Mouse (Mus musculus) cerebellum, adult 8-10 months (tissue): ENCODE data around the gene Carnmt1.
A peak's percentile ranks its signal among the peaks of the same experiment; 100 is the strongest.

Experiments
- DNase-seq: peaks from one replicate; pipeline ENCODE4 v3.0.0; 2022

Carnmt1 gene

GRCm38 (mm10) chr19:18670608-18671007 is at the start of gene Carnmt1:
Gene Carnmt1 (plus strand): TSS chr19:18670764.
- DNase-seq = peak; percentile 99

- DNase-seq = no peak
Observed at GRCm38 (mm10) chr19:18623894-18624293, 46.7 kb upstream of the Carnmt1 start.

- no peak for DNase-seq
Observed at GRCm38 (mm10) chr19:18629589-18629988, 41.0 kb upstream of the Carnmt1 start.

GRCm38 (mm10) chr19:18630221-18631119 is 40.1 kb upstream of the Carnmt1 start:
- no peak for DNase-seq

- no peak for DNase-seq
Observed at GRCm38 (mm10) chr19:18631161-18631643, 39.4 kb upstream of the Carnmt1 start.

GRCm38 (mm10) chr19:18631644-18632219 is 38.8 kb upstream of the Carnmt1 start, which contains the start of the genes Ostf1 and Nmrk1:
Gene Ostf1 (minus strand): TSS chr19:18631823.
Gene Nmrk1 (plus strand): TSS chr19:18631950.
- DNase-seq = peak; percentile 97

- no peak for DNase-seq
Observed at GRCm38 (mm10) chr19:18632231-18633185, 38.1 kb upstream of the Carnmt1 start.

GRCm38 (mm10) chr19:18637954-18638353 is 32.6 kb upstream of the Carnmt1 start:
- DNase-seq = no peak

GRCm38 (mm10) chr19:18638949-18639348 is 31.6 kb upstream of the Carnmt1 start:
- no peak for DNase-seq

GRCm38 (mm10) chr19:18639552-18639951 is 31.0 kb upstream of the Carnmt1 start:
- peak; percentile 31 for DNase-seq

GRCm38 (mm10) chr19:18641001-18641400 is 29.6 kb upstream of the Carnmt1 start:
- no peak for DNase-seq

GRCm38 (mm10) chr19:18643411-18643810 is 27.2 kb upstream of the Carnmt1 start:
- no peak for DNase-seq

- no peak for DNase-seq
Observed at GRCm38 (mm10) chr19:18644084-18644483, 26.5 kb upstream of the Carnmt1 start.

GRCm38 (mm10) chr19:18646397-18646796 is 24.2 kb upstream of the Carnmt1 start:
- DNase-seq = no peak

GRCm38 (mm10) chr19:18646853-18647420 is 23.6 kb upstream of the Carnmt1 start:
- DNase-seq = no peak

- no peak for DNase-seq
Observed at GRCm38 (mm10) chr19:18647775-18648557, 22.6 kb upstream of the Carnmt1 start.

GRCm38 (mm10) chr19:18648558-18648945 is 22.0 kb upstream of the Carnmt1 start:
- no peak for DNase-seq

GRCm38 (mm10) chr19:18649955-18650354 is 20.6 kb upstream of the Carnmt1 start:
- no peak for DNase-seq

GRCm38 (mm10) chr19:18650473-18650872 is 20.1 kb upstream of the Carnmt1 start:
- no peak for DNase-seq

- DNase-seq = peak; percentile 79
Observed at GRCm38 (mm10) chr19:18652592-18652991, 18.0 kb upstream of the Carnmt1 start.

- no peak for DNase-seq
Observed at GRCm38 (mm10) chr19:18653058-18653457, 17.5 kb upstream of the Carnmt1 start.

GRCm38 (mm10) chr19:18654330-18654729 is 16.2 kb upstream of the Carnmt1 start:
- DNase-seq = no peak
